Mouse (Mus musculus) small intestine, adult 2 months (tissue): ENCODE results near the gene Fndc3a.

Experiments
- CTCF ChIP-seq: fragments of 200-500 bp; IDR thresholded peaks from 2 replicates; pipeline ENCODE4 v1.5.1; 2012; ENCODE audit warnings: low read depth, mild to moderate bottlenecking, control low read depth, inconsistent platforms, low read length, moderate library complexity, mixed read lengths; ENCODE audit not compliant: insufficient replicate concordance, insufficient read length; ENCODE audit errors: extremely low read depth
- POLR2A ChIP-seq: fragments of 200-500 bp; IDR thresholded peaks from 2 replicates; pipeline ENCODE4 v1.6.1; 2012; ENCODE audit warnings: low read depth, mild to moderate bottlenecking, control low read depth, inconsistent platforms, low read length, moderate library complexity

- TF ChIP-seq CTCF, result no peak
- no peak for TF ChIP-seq POLR2A
Measured at GRCm38 (mm10) chr14:72493775-72494174, 216.0 kb downstream of the Fndc3a start.
